Mouse (Mus musculus) ovary, postnatal 36 days (tissue): ENCODE results near the gene Ttc25.
"Not testable (repeated sequence)": the region's sequence is repeated elsewhere in the genome, so short reads cannot be mapped to it uniquely, and the experiment has no call there.

ENCODE experiments used
- DNase-seq: peaks from one replicate; pipeline ENCODE4 v3.0.0; 2022; ENCODE audit warnings: low spot score, mixed read lengths

Gene Ttc25

GRCm38 (mm10) chr11:100528375-100529165, 16.8 kb upstream of the Ttc25 start:
- DNase-seq = no peak

GRCm38 (mm10) chr11:100533871-100534270, 11.5 kb upstream of the Ttc25 start:
- no peak for DNase-seq

- DNase-seq = not testable (repeated sequence)
Measured at GRCm38 (mm10) chr11:100534411-100534810, 11.0 kb upstream of the Ttc25 start.

- DNase-seq = not testable (repeated sequence)
Measured at GRCm38 (mm10) chr11:100534821-100535220, 10.6 kb upstream of the Ttc25 start.

- no peak for DNase-seq
Measured at GRCm38 (mm10) chr11:100535996-100536395, 9.4 kb upstream of the Ttc25 start.

- no peak for DNase-seq
Measured at GRCm38 (mm10) chr11:100536466-100536865, 8.9 kb upstream of the Ttc25 start.

- no peak for DNase-seq
Measured at GRCm38 (mm10) chr11:100540966-100541365, 4.4 kb upstream of the Ttc25 start.

- no peak for DNase-seq
Measured at GRCm38 (mm10) chr11:100541577-100541976, 3.8 kb upstream of the Ttc25 start.

- no peak for DNase-seq
Measured at GRCm38 (mm10) chr11:100545746-100546085, 309 bp downstream of the Ttc25 start.

- no peak for DNase-seq
Measured at GRCm38 (mm10) chr11:100546955-100547354, 1.5 kb downstream of the Ttc25 start.

GRCm38 (mm10) chr11:100548141-100548540, 2.7 kb downstream of the Ttc25 start:
- DNase-seq = no peak

GRCm38 (mm10) chr11:100549466-100549865, 4.1 kb downstream of the Ttc25 start:
- no peak for DNase-seq

GRCm38 (mm10) chr11:100550101-100550500, 4.7 kb downstream of the Ttc25 start:
- DNase-seq = no peak

- DNase-seq = no peak
Measured at GRCm38 (mm10) chr11:100552842-100553241, 7.4 kb downstream of the Ttc25 start.

- DNase-seq = peak; percentile 47
Measured at GRCm38 (mm10) chr11:100555583-100555982, 10.2 kb downstream of the Ttc25 start.

GRCm38 (mm10) chr11:100557563-100557962, 12.2 kb downstream of the Ttc25 start:
- DNase-seq = no peak

- no peak for DNase-seq
Measured at GRCm38 (mm10) chr11:100559476-100559875, 14.1 kb downstream of the Ttc25 start.

- DNase-seq = no peak
Measured at GRCm38 (mm10) chr11:100561748-100562147, 16.3 kb downstream of the Ttc25 start.

- DNase-seq = no peak
Measured at GRCm38 (mm10) chr11:100564297-100564696, 18.9 kb downstream of the Ttc25 start.

- no peak for DNase-seq
Measured at GRCm38 (mm10) chr11:100564703-100565102, 19.3 kb downstream of the Ttc25 start.

- DNase-seq = no peak
Measured at GRCm38 (mm10) chr11:100567229-100567628, 21.8 kb downstream of the Ttc25 start.

- DNase-seq = no peak
Measured at GRCm38 (mm10) chr11:100567815-100568245, 22.4 kb downstream of the Ttc25 start.

- no peak for DNase-seq
Measured at GRCm38 (mm10) chr11:100568692-100569091, 23.3 kb downstream of the Ttc25 start.

- no peak for DNase-seq
Measured at GRCm38 (mm10) chr11:100569789-100570188, 24.4 kb downstream of the Ttc25 start.
